Mouse (Mus musculus): Measurements from ENCODE around the gene Trim29. TPM values are rescaled to one million over a fixed set of nuclear protein-coding genes. Genes with fewer than 3 reads are reported as not detected.

Trim29 gene
- polyA plus RNA-seq, 2 experiments = 49.4 to 77.6 TPM

GRCm38 (mm10) chr9:43330426-43330825 is 19.8 kb downstream of the Trim29 start:
- Histone ChIP-seq H3K27ac (replicated peaks; ENCODE audit: low read depth, low read length) (no peak overlapping the region), H3K36me3 (ENCODE audit: control insufficient read depth, insufficient read depth, low read length) (no peaks in the 10 kb centered on the region), H3K4me2 (replicated peaks; ENCODE audit: low read depth, low read length, severe bottlenecking) (no peak overlapping the region), H3K4me3 (replicated peaks; ENCODE audit: low read length) (no peak overlapping the region), H3K4me1 (ENCODE audit: control insufficient read depth, insufficient read depth, low read length) (no peaks in the 10 kb centered on the region), H3K9me3 (ENCODE audit: control insufficient read depth, low read length) (no peaks in the 10 kb centered on the region), H3K9ac (ENCODE audit: low read depth, low read length, severe bottlenecking) (no peak overlapping the region), H3K27me3 (ENCODE audit: control insufficient read depth, insufficient read depth, low read length) (no peaks in the 10 kb centered on the region)
- no peak for DNase-seq (ENCODE audit: low spot score)
- no peak for ATAC-seq (ENCODE audit: low FRiP score, low read depth)
- WGBS = 50% methylated on average over 5 of the region's 5 CpGs
- TF ChIP-seq POLR2A (IDR thresholded peaks at IDR 0.05; ENCODE audit: borderline replicate concordance, extremely low read depth, insufficient read depth, insufficient read length) = no peak

- TF ChIP-seq POLR2A (IDR thresholded peaks at IDR 0.05; ENCODE audit: borderline replicate concordance, extremely low read depth, insufficient read depth, insufficient read length) = no peak
- no peak for ATAC-seq (ENCODE audit: low FRiP score, low read depth)
Observed at GRCm38 (mm10) chr9:43331476-43332471, 21.1 kb downstream of the Trim29 start.

GRCm38 (mm10) chr9:43334476-43334875 is 23.8 kb downstream of the Trim29 start:
- WGBS = 35% methylated on average over 8 of the region's 8 CpGs
- Histone ChIP-seq H3K27me3 (ENCODE audit: control insufficient read depth, insufficient read depth, low read length) (no peaks in the 10 kb centered on the region), H3K9me3 (ENCODE audit: control insufficient read depth, low read length) (no peaks in the 10 kb centered on the region), H3K9ac (ENCODE audit: low read depth, low read length, severe bottlenecking) (no peak overlapping the region), H3K4me1 (ENCODE audit: control insufficient read depth, insufficient read depth, low read length) (no peaks in the 10 kb centered on the region), H3K36me3 (ENCODE audit: control insufficient read depth, insufficient read depth, low read length) (no peaks in the 10 kb centered on the region), H3K4me2 (replicated peaks; ENCODE audit: low read depth, low read length, severe bottlenecking) (no peak overlapping the region), H3K4me3 (replicated peaks; ENCODE audit: low read length) (no peak overlapping the region), H3K27ac (replicated peaks; ENCODE audit: low read depth, low read length) (no peak overlapping the region)
- TF ChIP-seq POLR2A (IDR thresholded peaks at IDR 0.05; ENCODE audit: borderline replicate concordance, extremely low read depth, insufficient read depth, insufficient read length) = no peak
- ATAC-seq (ENCODE audit: low FRiP score, low read depth) (no peak), DNase-seq (ENCODE audit: low spot score) (no peak)

More at GRCm38 (mm10) chr9:43331476-43332471, 21.1 kb downstream of the Trim29 start:
- Histone ChIP-seq H3K4me2 (replicated peaks; ENCODE audit: low read depth, low read length, severe bottlenecking) (no peak overlapping the region), H3K4me3 (replicated peaks; ENCODE audit: low read length) (no peak overlapping the region), H3K4me1 (ENCODE audit: control insufficient read depth, insufficient read depth, low read length) (no peaks in the 10 kb centered on the region), H3K9ac (ENCODE audit: low read depth, low read length, severe bottlenecking) (no peak overlapping the region), H3K36me3 (ENCODE audit: control insufficient read depth, insufficient read depth, low read length) (no peaks in the 10 kb centered on the region), H3K9me3 (ENCODE audit: control insufficient read depth, low read length) (no peaks in the 10 kb centered on the region), H3K27me3 (ENCODE audit: control insufficient read depth, insufficient read depth, low read length) (no peaks in the 10 kb centered on the region), H3K27ac (replicated peaks; ENCODE audit: low read depth, low read length) (no peak overlapping the region)
- DNase-seq (ENCODE audit: low spot score) = no peak
- 75% methylated on average over 8 of the region's 8 CpGs for WGBS

- WGBS = 52% methylated on average over 4 of the region's 4 CpGs
- no peak overlapping the region for H3K4me3 ChIP-seq (replicated peaks; ENCODE audit: low read length)
- no peaks in the 10 kb centered on the region for H3K27me3 ChIP-seq (ENCODE audit: control insufficient read depth, insufficient read depth, low read length)
- TF ChIP-seq POLR2A (IDR thresholded peaks at IDR 0.05; ENCODE audit: borderline replicate concordance, extremely low read depth, insufficient read depth, insufficient read length) = no peak
- H3K36me3 ChIP-seq (ENCODE audit: control insufficient read depth, insufficient read depth, low read length) = no peaks in the 10 kb centered on the region
- DNase-seq (ENCODE audit: low spot score) = no peak
- no peak overlapping the region for H3K4me2 ChIP-seq (replicated peaks; ENCODE audit: low read depth, low read length, severe bottlenecking)
- no peak overlapping the region for H3K27ac ChIP-seq (replicated peaks; ENCODE audit: low read depth, low read length)
- H3K9me3 ChIP-seq (ENCODE audit: control insufficient read depth, low read length) = no peaks in the 10 kb centered on the region
- no peak for ATAC-seq (ENCODE audit: low FRiP score, low read depth)
- no peaks in the 10 kb centered on the region for H3K4me1 ChIP-seq (ENCODE audit: control insufficient read depth, insufficient read depth, low read length)
- no peak overlapping the region for H3K9ac ChIP-seq (ENCODE audit: low read depth, low read length, severe bottlenecking)
Observed at GRCm38 (mm10) chr9:43337636-43338035, 27.0 kb downstream of the Trim29 start.

- Histone ChIP-seq H3K36me3 (ENCODE audit: control insufficient read depth, insufficient read depth, low read length) (no peaks in the 10 kb centered on the region), H3K27ac (replicated peaks; ENCODE audit: low read depth, low read length) (no peak overlapping the region), H3K4me1 (ENCODE audit: control insufficient read depth, insufficient read depth, low read length) (no peaks in the 10 kb centered on the region), H3K4me2 (replicated peaks; ENCODE audit: low read depth, low read length, severe bottlenecking) (no peak overlapping the region), H3K9ac (ENCODE audit: low read depth, low read length, severe bottlenecking) (no peak overlapping the region), H3K9me3 (ENCODE audit: control insufficient read depth, low read length) (no peaks in the 10 kb centered on the region), H3K4me3 (replicated peaks; ENCODE audit: low read length) (no peak overlapping the region), H3K27me3 (ENCODE audit: control insufficient read depth, insufficient read depth, low read length) (no peaks in the 10 kb centered on the region)
- 61% methylated on average over 5 of the region's 5 CpGs for WGBS
- no peak for ATAC-seq (ENCODE audit: low FRiP score, low read depth)
- no peak for TF ChIP-seq POLR2A (IDR thresholded peaks at IDR 0.05; ENCODE audit: borderline replicate concordance, extremely low read depth, insufficient read depth, insufficient read length)
- DNase-seq (ENCODE audit: low spot score) = no peak
Observed at GRCm38 (mm10) chr9:43338067-43338466, 27.4 kb downstream of the Trim29 start.
